Mouse (Mus musculus) neural tube, embryonic 14.5 days (tissue): Measurements from ENCODE around the gene Rpap2. TPM values are rescaled to one million over a fixed set of nuclear protein-coding genes. Genes with fewer than 3 reads are reported as not detected.
A peak's percentile ranks its signal among the peaks of the same experiment; 100 is the strongest.

ENCODE experiments used
- ATAC-seq: fragments of 200-750 bp; cut with Nextera tagmentation; 2 replicates; pipeline ENCODE4 v1.8.0; 2017; ENCODE audit warnings: low read depth, mild to moderate bottlenecking, moderate TSS enrichment, moderate library complexity
- H3K27ac ChIP-seq: fragments of 300-500 bp; sonication (generic); 2 replicates; pipeline ENCODE4 v1.5.1; 2014; ENCODE audit warnings: low read depth, mild to moderate bottlenecking, control low read depth, low read length, moderate library complexity, mixed read lengths
- H3K27me3 ChIP-seq: fragments of 300-500 bp; sonication (generic); 2 replicates; pipeline ENCODE4 v1.6.1; 2014; ENCODE audit warnings: low read length; ENCODE audit not compliant: control insufficient read depth, insufficient read depth
- H3K36me3 ChIP-seq: fragments of 300-500 bp; sonication (generic); 2 replicates; pipeline ENCODE4 v1.6.1; 2014; ENCODE audit warnings: low read length, mixed read lengths; ENCODE audit not compliant: control insufficient read depth, insufficient read depth
- H3K4me1 ChIP-seq: fragments of 300-500 bp; sonication (generic); 2 replicates; pipeline ENCODE4 v1.6.1; 2014; ENCODE audit warnings: low read length; ENCODE audit not compliant: control insufficient read depth, insufficient read depth
- H3K4me2 ChIP-seq: fragments of 300-500 bp; sonication (generic); 2 replicates; pipeline ENCODE4 v1.6.1; 2014; ENCODE audit warnings: mild to moderate bottlenecking, low read depth, low read length, control low read depth
- H3K4me3 ChIP-seq: fragments of 300-500 bp; sonication (generic); 2 replicates; pipeline ENCODE4 v1.5.1; 2014; ENCODE audit warnings: low read depth, low read length, control low read depth, mixed read lengths
- H3K9ac ChIP-seq: fragments of 300-500 bp; sonication (generic); replicated peaks from 2 replicates; pipeline ENCODE4 v1.6.1; 2014; ENCODE audit warnings: low read depth, mild to moderate bottlenecking, control low read depth, low read length, mixed read lengths
- H3K9me3 ChIP-seq: fragments of 300-500 bp; sonication (generic); 2 replicates; pipeline ENCODE4 v1.6.1; 2016; ENCODE audit warnings: low read length; ENCODE audit not compliant: control insufficient read depth
- WGBS: fragments of 180-500 bp; shearing (Covaris S2); extraction: QIAGEN DNeasy Blood & Tissue Kit; methylation state at CpG from one replicate; pipeline ENCODE4 v1.1.7; 2014; 5-methylcytosine and 5-hydroxymethylcytosine counted together
- polyA plus RNA-seq: library from polyadenylated mRNA; unstranded; fragments of >200 nt; fragmentation: Nextera tagmentation; extraction: Ambion mirVana; gene quantifications from 2 replicates; pipeline ENCODE4 v1.2.1, GENCODE M21; 2014

Gene Rpap2
- polyA plus RNA-seq, 1 experiment from 2014 or later, result 29.2 TPM

DNA sequence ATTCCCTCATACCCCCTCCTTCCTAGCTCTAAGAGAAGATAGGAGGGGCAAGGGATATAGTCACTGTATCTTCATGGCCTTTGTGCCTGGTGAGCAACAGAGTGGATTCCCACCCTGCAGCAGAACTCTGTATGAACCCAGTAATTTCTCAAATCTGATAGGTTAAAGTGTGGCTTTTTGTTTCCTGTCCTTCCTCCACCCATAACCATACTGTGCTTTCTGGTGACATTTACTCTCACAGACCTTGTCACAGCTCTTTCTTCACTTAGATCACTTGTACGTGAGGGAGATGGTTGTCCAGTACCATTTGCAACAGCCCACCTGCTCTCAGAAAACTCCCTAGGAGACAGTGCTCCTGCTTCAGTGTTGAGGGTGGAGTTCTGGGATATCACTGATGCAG, 53.3 kb downstream of the Rpap2 start:
- no peak overlapping the region for H3K27ac ChIP-seq
- WGBS, result 94% methylated on average over 1 of the region's 1 CpGs
- ATAC-seq, result no peak

DNA sequence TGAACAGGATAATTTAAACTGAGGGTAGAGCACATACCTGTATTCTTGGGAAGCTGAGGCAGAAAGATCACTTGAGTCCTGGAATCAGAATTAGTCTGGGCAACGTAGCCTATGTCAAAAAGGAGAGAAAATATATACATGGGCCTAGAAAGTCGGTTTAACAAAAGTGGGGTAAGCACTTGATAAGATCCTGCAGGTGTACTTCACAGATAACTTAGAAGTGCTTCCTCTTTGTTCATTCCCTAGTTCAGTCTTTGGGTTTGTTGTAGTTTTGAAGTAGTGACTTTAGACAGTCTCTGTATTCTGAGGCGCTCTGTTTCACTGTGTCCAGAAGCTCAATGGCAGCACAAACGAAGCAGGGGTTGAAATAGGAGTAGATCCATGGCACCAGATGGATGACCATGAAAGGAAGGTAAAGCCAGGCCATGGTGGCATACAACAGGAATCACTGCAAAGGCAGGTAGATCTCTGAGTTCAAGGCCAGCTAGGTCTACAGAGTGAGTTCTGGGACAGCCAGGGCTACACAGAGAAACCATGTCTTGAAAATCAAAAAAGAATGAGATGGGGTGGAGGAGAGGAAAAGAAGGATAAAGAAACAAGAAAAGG, 55.0 kb downstream of the Rpap2 start:
- ATAC-seq, result no peak
- Histone ChIP-seq H3K27me3 (no peaks in the 10 kb centered on the region), H3K27ac (no peak overlapping the region), H3K9me3 (no peaks in the 10 kb centered on the region), H3K4me1 (no peaks in the 10 kb centered on the region), H3K9ac (no peak overlapping the region), H3K4me2 (no peak overlapping the region), H3K36me3 (no peaks in the 10 kb centered on the region), H3K4me3 (no peak overlapping the region)
- WGBS, result 92% methylated on average over 4 of the region's 4 CpGs

More for the DNA sequence above, 53.3 kb downstream of the Rpap2 start:
- Histone ChIP-seq H3K4me1 (no peaks in the 10 kb centered on the region), H3K4me3 (no peak overlapping the region), H3K9ac (no peak overlapping the region), H3K9me3 (no peaks in the 10 kb centered on the region), H3K27me3 (no peaks in the 10 kb centered on the region), H3K36me3 (no peaks in the 10 kb centered on the region), H3K4me2 (no peak overlapping the region)

DNA sequence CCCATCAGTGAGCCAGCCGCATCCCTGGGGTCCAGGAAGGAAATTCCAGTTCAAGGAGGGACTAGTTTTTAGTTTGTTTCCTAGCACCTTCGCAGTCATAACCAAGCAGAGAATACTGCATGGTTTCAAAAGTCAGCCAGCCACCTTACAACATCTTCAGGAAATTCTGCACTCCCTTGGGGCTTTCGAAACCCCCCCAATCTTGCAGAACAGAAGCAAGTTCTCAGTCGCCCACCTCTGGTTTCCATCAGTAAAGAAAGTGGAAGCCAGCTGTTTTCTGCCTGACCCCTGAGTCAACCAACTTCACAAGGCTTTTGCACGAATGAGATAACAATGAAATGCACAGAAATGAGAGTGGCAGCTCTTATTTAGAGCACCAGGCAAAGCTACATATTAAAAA, 81.2 kb downstream of the Rpap2 start:
- H3K4me3 ChIP-seq, result no peak overlapping the region
- WGBS, result 76% methylated on average over 5 of the region's 5 CpGs
- no peaks in the 10 kb centered on the region for H3K27me3 ChIP-seq
- no peaks in the 10 kb centered on the region for H3K4me1 ChIP-seq
- H3K27ac ChIP-seq, result no peak overlapping the region
- H3K9ac ChIP-seq, result no peak overlapping the region
- no peaks in the 10 kb centered on the region for H3K9me3 ChIP-seq
- no peaks in the 10 kb centered on the region for H3K36me3 ChIP-seq
- no peak overlapping the region for H3K4me2 ChIP-seq
- no peak for ATAC-seq

DNA sequence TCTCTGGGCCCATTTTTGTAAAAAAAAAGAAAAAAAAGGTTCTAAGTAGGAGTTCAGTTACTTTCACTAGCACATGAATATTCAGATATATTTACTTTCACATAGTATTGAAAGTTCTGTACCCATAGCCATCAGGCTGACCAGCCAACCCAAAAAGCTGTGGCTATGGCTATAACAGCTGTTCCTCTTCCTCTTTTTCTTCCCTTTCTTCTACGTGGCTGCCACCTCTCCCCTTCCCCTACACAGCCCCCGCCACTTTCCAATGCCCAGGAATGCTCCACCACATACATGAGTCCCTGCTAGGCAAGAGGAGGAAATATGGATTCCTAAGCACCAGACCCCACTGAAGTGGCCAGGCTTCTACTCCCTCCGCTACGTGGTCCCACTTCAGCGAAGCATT, 84.1 kb downstream of the Rpap2 start:
- no peak overlapping the region for H3K4me3 ChIP-seq
- no peak overlapping the region for H3K4me2 ChIP-seq
- ATAC-seq, result no peak
- H3K4me1 ChIP-seq, result no peaks in the 10 kb centered on the region
- H3K9ac ChIP-seq, result no peak overlapping the region
- no peaks in the 10 kb centered on the region for H3K9me3 ChIP-seq
- no peak overlapping the region for H3K27ac ChIP-seq
- 82% methylated on average over 5 of the region's 5 CpGs for WGBS
- H3K27me3 ChIP-seq, result no peaks in the 10 kb centered on the region
- H3K36me3 ChIP-seq, result no peaks in the 10 kb centered on the region

DNA sequence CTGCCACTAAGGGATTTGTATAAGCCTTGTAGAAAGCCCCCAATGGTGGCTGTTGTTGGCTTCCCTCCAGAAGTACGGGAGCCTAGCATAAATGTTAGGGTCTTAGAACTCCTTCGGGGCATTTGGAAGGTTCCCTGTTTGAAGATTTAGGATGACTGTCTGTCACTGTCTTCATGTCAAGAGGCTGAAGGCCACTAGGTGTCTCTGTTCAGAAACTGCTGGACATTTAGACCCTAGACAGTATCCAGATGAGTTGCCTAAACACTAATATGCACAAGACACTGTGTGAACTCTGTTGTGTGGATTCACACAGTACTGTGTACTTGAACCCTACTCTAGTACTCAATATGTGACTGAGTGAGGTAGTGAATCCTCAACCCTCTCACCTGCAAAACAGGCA, 87.2 kb downstream of the Rpap2 start:
- no peak for ATAC-seq
- no peak overlapping the region for H3K27ac ChIP-seq
- H3K4me3 ChIP-seq, result no peak overlapping the region
- H3K9me3 ChIP-seq, result no peaks in the 10 kb centered on the region
- no peak overlapping the region for H3K9ac ChIP-seq
- H3K4me2 ChIP-seq, result no peak overlapping the region
- H3K4me1 ChIP-seq, result peaks cover 8% of the 10 kb centered on the region; the same call in 1 of the 2 replicates
- no peaks in the 10 kb centered on the region for H3K27me3 ChIP-seq
- WGBS, result 75% methylated on average over 2 of the region's 2 CpGs
- H3K36me3 ChIP-seq, result no peaks in the 10 kb centered on the region

DNA sequence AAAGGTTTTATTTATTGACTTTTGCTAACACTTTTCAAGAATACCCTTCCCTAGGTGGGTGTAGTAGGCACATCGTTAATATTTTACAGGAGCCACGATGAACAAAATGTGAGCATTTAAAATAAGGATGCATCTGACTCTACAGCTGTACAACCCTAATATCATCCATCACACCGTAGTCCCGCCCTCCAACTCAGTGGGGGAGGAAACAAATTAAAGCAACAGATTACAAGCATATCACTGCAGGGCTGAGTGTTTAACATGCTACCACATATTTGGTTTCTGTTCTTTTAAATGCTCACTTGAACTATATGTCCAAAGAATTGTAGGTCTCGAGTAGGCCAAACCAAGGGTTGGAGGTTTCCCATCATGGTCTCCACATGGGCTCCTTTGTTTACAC, 90.0 kb downstream of the Rpap2 start:
- no peaks in the 10 kb centered on the region for H3K9me3 ChIP-seq
- no peak overlapping the region for H3K27ac ChIP-seq
- ATAC-seq, result no peak
- H3K4me3 ChIP-seq, result no peak overlapping the region; the same call in 1 of the 2 replicates
- H3K4me2 ChIP-seq, result no peak overlapping the region
- H3K36me3 ChIP-seq, result no peaks in the 10 kb centered on the region
- no peaks in the 10 kb centered on the region for H3K27me3 ChIP-seq
- H3K4me1 ChIP-seq, result peaks cover 8% of the 10 kb centered on the region; the same call in 1 of the 2 replicates
- H3K9ac ChIP-seq, result no peak overlapping the region
- WGBS, result 94% methylated on average over 5 of the region's 5 CpGs

DNA sequence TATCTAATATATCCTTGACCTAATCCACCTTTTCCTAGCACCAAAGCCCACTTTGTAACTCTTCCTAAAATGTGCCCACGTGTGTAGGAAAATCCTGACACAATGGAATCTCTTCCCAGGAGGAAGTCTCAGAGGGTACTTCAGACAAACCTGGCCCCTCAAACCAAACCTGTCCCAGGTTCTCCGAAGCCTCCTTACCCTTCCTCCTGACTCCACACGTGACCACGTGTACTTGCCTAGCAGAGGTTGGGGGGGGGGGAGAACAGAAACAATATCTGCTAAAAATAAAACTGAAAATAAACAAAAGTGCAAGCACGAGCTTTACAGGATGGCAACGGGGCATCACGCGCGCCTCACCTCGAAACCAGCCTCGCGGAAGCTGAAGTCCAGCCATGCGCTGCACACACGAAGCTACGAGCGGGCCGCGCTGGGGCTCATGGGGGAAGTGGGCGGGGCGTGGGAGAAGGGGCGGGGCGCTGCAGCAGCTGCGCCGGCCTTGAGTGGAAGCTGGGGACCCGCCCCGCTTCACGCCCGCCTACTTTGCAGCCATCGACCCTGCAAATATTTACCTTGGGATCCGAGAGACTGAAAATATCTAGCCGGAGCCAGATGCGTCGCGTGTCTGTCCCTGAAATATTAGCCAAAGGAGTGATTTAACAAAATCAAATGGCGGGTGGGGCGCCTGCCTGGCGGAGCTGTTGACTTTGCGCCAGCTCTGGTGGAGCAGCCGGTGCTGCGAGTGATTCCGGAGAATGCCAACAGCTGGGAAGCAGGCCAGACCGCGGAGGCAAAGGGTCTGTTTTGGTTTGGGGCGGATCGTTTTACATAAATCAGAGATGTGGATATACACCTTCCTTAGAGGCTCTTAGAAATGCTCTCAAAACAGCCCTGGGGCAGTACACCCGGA, 90.7 kb downstream of the Rpap2 start:
- Histone ChIP-seq H3K9ac (peak overlapping the region; percentile 41), H3K36me3 (no peaks in the 10 kb centered on the region), H3K4me3 (peak overlapping the region; percentile 40), H3K27me3 (no peaks in the 10 kb centered on the region), H3K4me2 (peak overlapping the region; percentile 60), H3K27ac (peak overlapping the region; percentile 16; the same call in 1 of the 2 replicates), H3K4me1 (peaks cover 8% of the 10 kb centered on the region; the same call in 1 of the 2 replicates), H3K9me3 (no peaks in the 10 kb centered on the region)
- peak; percentile 96 for ATAC-seq
- WGBS, result 13% methylated on average over 44 of the region's 46 CpGs

DNA sequence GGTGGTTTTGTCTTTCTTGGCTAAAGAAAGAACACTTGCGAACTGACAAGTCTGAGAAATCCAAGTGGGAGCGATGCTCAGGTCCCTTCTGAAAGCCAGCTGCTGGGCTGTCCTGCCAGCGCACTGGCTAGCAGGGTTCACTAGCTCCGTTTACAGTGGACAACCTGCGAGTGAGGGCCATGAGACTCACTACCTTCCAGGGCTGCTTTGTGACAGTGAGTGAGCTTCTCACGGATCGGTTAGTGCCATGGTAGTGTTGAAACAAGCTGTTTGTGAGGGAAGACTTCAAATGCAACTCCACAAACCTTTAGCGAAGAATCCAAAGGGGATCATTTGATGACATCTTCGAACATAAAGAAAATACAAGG, 91.3 kb downstream of the Rpap2 start:
- Histone ChIP-seq H3K27me3 (no peaks in the 10 kb centered on the region), H3K36me3 (no peaks in the 10 kb centered on the region), H3K4me3 (peak overlapping the region; percentile 40), H3K9me3 (no peaks in the 10 kb centered on the region), H3K27ac (peak overlapping the region; percentile 16; the same call in 1 of the 2 replicates), H3K9ac (peak overlapping the region; percentile 41), H3K4me1 (peaks cover 8% of the 10 kb centered on the region; the same call in 1 of the 2 replicates), H3K4me2 (peak overlapping the region; percentile 60)
- 24% methylated on average over 9 of the region's 9 CpGs for WGBS
- peak; percentile 50; the same call in 1 of the 2 replicates for ATAC-seq

DNA sequence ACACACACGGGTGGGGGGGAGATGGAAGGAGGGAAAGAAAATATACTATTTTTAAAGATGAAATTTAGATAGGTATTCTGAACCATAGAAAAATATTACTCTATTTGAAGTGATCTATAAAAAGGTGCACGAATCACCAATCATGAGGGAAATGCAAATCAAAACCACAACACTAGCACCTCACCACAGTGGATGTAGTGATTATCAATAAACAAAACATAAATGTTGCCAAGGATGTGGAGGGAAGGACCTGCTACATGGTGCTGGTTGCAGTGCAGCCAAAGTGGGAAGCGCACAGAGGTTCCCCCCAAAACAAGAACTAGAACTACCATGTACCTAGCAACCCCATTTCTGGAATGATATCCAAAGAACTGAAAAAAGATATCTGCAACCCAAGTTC, 97.8 kb downstream of the Rpap2 start:
- Histone ChIP-seq H3K27ac (no peak overlapping the region), H3K9ac (no peak overlapping the region), H3K27me3 (no peaks in the 10 kb centered on the region), H3K9me3 (no peaks in the 10 kb centered on the region), H3K4me3 (no peak overlapping the region), H3K4me1 (no peaks in the 10 kb centered on the region), H3K4me2 (no peak overlapping the region), H3K36me3 (no peaks in the 10 kb centered on the region)
- ATAC-seq, result no peak
- 88% methylated on average over 3 of the region's 3 CpGs for WGBS
